Mouse (Mus musculus) ES-Bruce4 (cell line): ENCODE data around the gene Ulk2. TPM values are rescaled to one million over a fixed set of nuclear protein-coding genes. Genes with fewer than 3 reads are reported as not detected.
"Not testable (repeated sequence)": the region's sequence is repeated elsewhere in the genome, so short reads cannot be mapped to it uniquely, and the experiment has no call there.

Experiments
- H3K27ac ChIP-seq: 2 replicates; pipeline ENCODE4 v1.5.1; 2012; ENCODE audit warnings: low read length, inconsistent platforms; ENCODE audit not compliant: insufficient read depth
- H3K27me3 ChIP-seq: 2 replicates; pipeline ENCODE4 v1.6.1; 2012; ENCODE audit warnings: mild to moderate bottlenecking, low read length, inconsistent platforms; ENCODE audit not compliant: control insufficient read depth, poor library complexity, insufficient read depth, severe bottlenecking
- H3K36me3 ChIP-seq: 2 replicates; pipeline ENCODE4 v1.6.1; 2012; ENCODE audit warnings: inconsistent platforms, mild to moderate bottlenecking, low read length, moderate library complexity; ENCODE audit not compliant: control insufficient read depth, poor library complexity, insufficient read depth, severe bottlenecking
- H3K4me1 ChIP-seq: one replicate; pipeline ENCODE4 v1.8.1; 2011; ENCODE audit warnings: low read length; ENCODE audit not compliant: control insufficient read depth, insufficient read depth
- H3K4me3 ChIP-seq: 2 replicates; pipeline ENCODE4 v1.5.1; 2011; ENCODE audit warnings: low read depth, mild to moderate bottlenecking, low read length
- H3K9ac ChIP-seq: 2 replicates; pipeline ENCODE4 v1.6.1; 2012; ENCODE audit warnings: low read depth, mild to moderate bottlenecking, inconsistent platforms; ENCODE audit not compliant: poor library complexity, severe bottlenecking
- H3K9me3 ChIP-seq: replicated peaks from 2 replicates; pipeline ENCODE4 v1.6.1; 2012; ENCODE audit warnings: mild to moderate bottlenecking, low read length, inconsistent platforms; ENCODE audit not compliant: control insufficient read depth, poor library complexity, insufficient read depth, severe bottlenecking
- CTCF ChIP-seq: IDR thresholded peaks from one replicate; pipeline ENCODE4 v1.8.1; 2011; ENCODE audit warnings: low read depth, low read length
- EP300 ChIP-seq: IDR thresholded peaks from 2 replicates; pipeline ENCODE4 v1.6.1; 2011; ENCODE audit warnings: low read depth, low read length; ENCODE audit not compliant: insufficient read depth
- POLR2A ChIP-seq: IDR thresholded peaks from one replicate; pipeline ENCODE4 v1.8.1; 2011; ENCODE audit warnings: low read length; ENCODE audit not compliant: insufficient read depth
- polyA plus RNA-seq: library from polyadenylated mRNA; stranded (reverse); fragments of >200 nt; gene quantifications from 2 replicates; pipeline ENCODE4 v1.2.4, GENCODE M21; 2011; ENCODE audit warnings: low read depth; ENCODE audit not compliant: missing spikeins, insufficient read depth, insufficient read length

Gene Ulk2
- polyA plus RNA-seq, 1 experiment: 10.8 TPM

- Histone ChIP-seq H3K36me3 (no peaks in the 10 kb centered on the region), H3K9me3 (no peaks in the 10 kb centered on the region), H3K4me1 (no peaks in the 10 kb centered on the region), H3K27me3 (no peaks in the 10 kb centered on the region), H3K4me3 (no peak overlapping the region), H3K9ac (no peak overlapping the region), H3K27ac (no peak overlapping the region)
- no peak for TF ChIP-seq CTCF
- TF ChIP-seq EP300: no peak
- no peak for TF ChIP-seq POLR2A
Observed at GRCm38 (mm10) chr11:61839940-61840339, 14.9 kb downstream of the Ulk2 start.

GRCm38 (mm10) chr11:61839182-61839581 lies 15.7 kb downstream of the Ulk2 start:
- Histone ChIP-seq H3K27ac (no peak overlapping the region), H3K4me3 (no peak overlapping the region), H3K27me3 (no peaks in the 10 kb centered on the region), H3K36me3 (no peaks in the 10 kb centered on the region), H3K9me3 (no peaks in the 10 kb centered on the region), H3K9ac (no peak overlapping the region), H3K4me1 (no peaks in the 10 kb centered on the region)
- TF ChIP-seq CTCF (no peak), POLR2A (no peak), EP300 (no peak)

- Histone ChIP-seq H3K27me3 (no peaks in the 10 kb centered on the region), H3K9me3 (no peaks in the 10 kb centered on the region), H3K4me1 (peaks cover 3% of the 10 kb centered on the region), H3K4me3 (no peak overlapping the region), H3K9ac (no peak overlapping the region), H3K36me3 (no peaks in the 10 kb centered on the region), H3K27ac (no peak overlapping the region)
- TF ChIP-seq POLR2A: no peak
- TF ChIP-seq CTCF: no peak
- TF ChIP-seq EP300: no peak
Observed at GRCm38 (mm10) chr11:61809793-61810192, 45.1 kb downstream of the Ulk2 start.

- H3K4me1 ChIP-seq: peaks cover 3% of the 10 kb centered on the region
- TF ChIP-seq CTCF (no peak), EP300 (no peak)
- no peaks in the 10 kb centered on the region for H3K36me3 ChIP-seq
- no peak overlapping the region for H3K27ac ChIP-seq
- no peaks in the 10 kb centered on the region for H3K27me3 ChIP-seq
- no peaks in the 10 kb centered on the region for H3K9me3 ChIP-seq
- H3K9ac ChIP-seq: no peak overlapping the region
- H3K4me3 ChIP-seq: no peak overlapping the region
Observed at GRCm38 (mm10) chr11:61808551-61809117, 46.2 kb downstream of the Ulk2 start.

- no peak overlapping the region for H3K27ac ChIP-seq
- H3K4me1 ChIP-seq: no peaks in the 10 kb centered on the region
- no peaks in the 10 kb centered on the region for H3K27me3 ChIP-seq
- no peak overlapping the region for H3K9ac ChIP-seq
- H3K4me3 ChIP-seq: no peak overlapping the region
- TF ChIP-seq CTCF: no peak
- no peak for TF ChIP-seq EP300
- TF ChIP-seq POLR2A: no peak
- H3K9me3 ChIP-seq: no peaks in the 10 kb centered on the region
- no peaks in the 10 kb centered on the region for H3K36me3 ChIP-seq
Observed at GRCm38 (mm10) chr11:61793441-61793840, 61.4 kb downstream of the Ulk2 start.

GRCm38 (mm10) chr11:61788550-61788949 lies 66.3 kb downstream of the Ulk2 start:
- Histone ChIP-seq H3K36me3 (no peaks in the 10 kb centered on the region), H3K4me3 (no peak overlapping the region), H3K27me3 (no peaks in the 10 kb centered on the region), H3K4me1 (no peaks in the 10 kb centered on the region), H3K9me3 (no peaks in the 10 kb centered on the region), H3K9ac (no peak overlapping the region), H3K27ac (no peak overlapping the region)
- TF ChIP-seq POLR2A (no peak), CTCF (no peak), EP300 (no peak)

- H3K9ac ChIP-seq, H3K36me3 ChIP-seq, H3K27ac ChIP-seq, H3K27me3 ChIP-seq, H3K9me3 ChIP-seq, H3K4me1 ChIP-seq, H3K4me3 ChIP-seq: not testable (repeated sequence)
Observed at GRCm38 (mm10) chr11:61782526-61782925, 72.3 kb downstream of the Ulk2 start.
